Mouse (Mus musculus): ENCODE data around the gene Mb21d2. TPM values are rescaled to one million over a fixed set of nuclear protein-coding genes. Genes with fewer than 3 reads are reported as not detected.

Mb21d2 gene
- total RNA-seq, 4 experiments from 2014 or later, result 18.7 to 21.4 (median 20.9) TPM

- DNase-seq (ENCODE audit: low spot score in 2 of 2), result peak in 1 of 2 experiments; percentile 21
Observed at GRCm38 (mm10) chr16:28793115-28793514, 136.4 kb downstream of the Mb21d2 start.

Other genes starting within 250 kb of the Mb21d2 start
- 100 to 1,000 TPM; 152 to 164 (median 156) TPM for gene Fgf12, start 176.6 kb downstream of the Mb21d2 start, total RNA-seq (2022)